Mouse (Mus musculus) E14TG2a.4 (cell line): Measurements from ENCODE around the gene H2-Eb2.

Experiments used
- H3K27me3 ChIP-seq: 2 replicates; pipeline ENCODE4 v1.6.1; 2014; ENCODE audit warnings: low read length, control low read depth; ENCODE audit not compliant: insufficient read depth
- H3K36me3 ChIP-seq: 2 replicates; pipeline ENCODE4 v1.6.1; 2014; ENCODE audit warnings: low read length, control low read depth; ENCODE audit not compliant: insufficient read depth
- H3K4me1 ChIP-seq: replicated peaks from 2 replicates; pipeline ENCODE4 v1.6.1; 2014; ENCODE audit warnings: low read depth, low read length, control low read depth
- H3K4me3 ChIP-seq: replicated peaks from 2 replicates; pipeline ENCODE4 v1.5.1; 2014; ENCODE audit warnings: mild to moderate bottlenecking, low read length
- H3K9me3 ChIP-seq: 2 replicates; pipeline ENCODE4 v1.6.1; 2014; ENCODE audit warnings: low read length, control low read depth
- CTCF ChIP-seq: conservative IDR thresholded peaks from 2 replicates; pipeline ENCODE4 v1.5.1; 2014; ENCODE audit warnings: low read length
- NANOG ChIP-seq: IDR thresholded peaks from 2 replicates; pipeline ENCODE4 v1.6.1; 2014; ENCODE audit warnings: borderline replicate concordance, low read length, mixed read lengths
- POU5F1 ChIP-seq: IDR thresholded peaks from 2 replicates; pipeline ENCODE4 v1.6.1; 2014; ENCODE audit warnings: low read length, borderline replicate concordance

H2-Eb2 gene

GRCm38 (mm10) chr17:34377450-34378209, 52.2 kb downstream of the H2-Eb2 start:
- Histone ChIP-seq H3K4me3 (no peak overlapping the region), H3K9me3 (no peaks in the 10 kb centered on the region), H3K27me3 (peaks cover 17% of the 10 kb centered on the region), H3K36me3 (no peaks in the 10 kb centered on the region), H3K4me1 (peaks cover 22% of the 10 kb centered on the region)
- TF ChIP-seq CTCF, result no peak
- no peak for TF ChIP-seq POU5F1
- no peak for TF ChIP-seq NANOG

DNA sequence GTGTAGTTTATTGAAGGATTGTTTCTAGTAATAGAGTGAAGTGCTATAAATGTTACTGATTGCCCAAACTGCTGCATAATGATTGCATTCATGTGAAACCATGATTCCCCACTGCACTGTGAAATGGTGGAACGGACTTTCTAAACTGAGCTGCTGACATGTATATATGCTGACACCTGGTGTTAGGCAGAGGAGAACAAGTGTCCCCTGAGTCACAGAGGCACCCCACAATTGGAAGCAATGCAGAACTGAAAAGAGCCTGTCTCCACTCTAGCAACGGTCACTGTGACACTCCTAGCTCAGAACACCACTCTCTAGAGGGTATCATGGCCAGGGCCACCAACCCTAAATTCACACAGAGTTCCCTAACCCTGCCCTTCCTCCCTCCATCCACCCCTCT, 53.3 kb downstream of the H2-Eb2 start:
- H3K36me3 ChIP-seq, result no peaks in the 10 kb centered on the region
- no peak for TF ChIP-seq CTCF
- no peak for TF ChIP-seq POU5F1
- no peak for TF ChIP-seq NANOG
- H3K9me3 ChIP-seq, result no peaks in the 10 kb centered on the region
- H3K4me3 ChIP-seq, result no peak overlapping the region
- H3K4me1 ChIP-seq, result peaks cover 25% of the 10 kb centered on the region
- peaks cover 9% of the 10 kb centered on the region; the same call in 1 of the 2 replicates for H3K27me3 ChIP-seq

- TF ChIP-seq POU5F1 (no peak), NANOG (no peak), CTCF (no peak)
- Histone ChIP-seq H3K4me3 (no peak overlapping the region), H3K9me3 (no peaks in the 10 kb centered on the region), H3K4me1 (peaks cover 25% of the 10 kb centered on the region), H3K36me3 (no peaks in the 10 kb centered on the region), H3K27me3 (peaks cover 8% of the 10 kb centered on the region; the same call in 1 of the 2 replicates)
Measured at GRCm38 (mm10) chr17:34379451-34379850, 54.0 kb downstream of the H2-Eb2 start.

- peaks cover 18% of the 10 kb centered on the region for H3K27me3 ChIP-seq
- peaks cover 25% of the 10 kb centered on the region for H3K4me1 ChIP-seq
- 0 out of 2 replicates have a peak overlapping the region, but pooled peaks have one; percentile 4 for H3K4me3 ChIP-seq
- TF ChIP-seq NANOG, result peak; percentile 60; the same call in 1 of the 2 replicates
- TF ChIP-seq CTCF, result no peak
- no peaks in the 10 kb centered on the region for H3K9me3 ChIP-seq
- no peaks in the 10 kb centered on the region for H3K36me3 ChIP-seq
Measured at GRCm38 (mm10) chr17:34381876-34382275, 56.4 kb downstream of the H2-Eb2 start.

DNA sequence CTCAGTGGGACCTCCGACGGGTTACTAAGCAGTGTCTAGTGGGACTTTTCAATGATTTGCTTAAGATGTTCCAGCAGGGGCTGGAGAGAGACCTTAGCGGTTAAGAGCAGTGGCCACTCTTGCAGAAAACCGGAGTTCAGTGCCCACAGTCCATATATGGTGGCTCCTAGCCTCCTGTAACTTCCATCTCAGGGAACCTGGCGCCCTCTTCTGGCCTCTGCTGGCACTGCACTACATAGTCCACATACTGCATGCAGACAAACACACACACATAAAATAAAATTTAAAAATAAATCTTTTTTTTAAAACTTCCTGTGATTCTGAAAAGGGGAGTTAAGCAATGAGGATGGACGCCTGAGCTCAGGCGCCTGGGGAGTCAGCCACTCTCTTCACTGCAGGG, 57.7 kb downstream of the H2-Eb2 start:
- TF ChIP-seq POU5F1 (no peak), CTCF (peak; percentile 96), NANOG (no peak)
- no peaks in the 10 kb centered on the region for H3K36me3 ChIP-seq

GRCm38 (mm10) chr17:34384699-34385098, 59.2 kb downstream of the H2-Eb2 start:
- no peak overlapping the region for H3K4me3 ChIP-seq
- H3K27me3 ChIP-seq, result peaks cover 21% of the 10 kb centered on the region
- TF ChIP-seq POU5F1 (no peak), NANOG (no peak), CTCF (no peak)
- H3K36me3 ChIP-seq, result no peaks in the 10 kb centered on the region
- H3K4me1 ChIP-seq, result peaks cover 29% of the 10 kb centered on the region
- no peaks in the 10 kb centered on the region for H3K9me3 ChIP-seq

More for the DNA sequence above, 57.7 kb downstream of the H2-Eb2 start:
- Histone ChIP-seq H3K4me3 (no peak overlapping the region), H3K4me1 (peaks cover 25% of the 10 kb centered on the region), H3K27me3 (peaks cover 18% of the 10 kb centered on the region), H3K9me3 (no peaks in the 10 kb centered on the region)

DNA sequence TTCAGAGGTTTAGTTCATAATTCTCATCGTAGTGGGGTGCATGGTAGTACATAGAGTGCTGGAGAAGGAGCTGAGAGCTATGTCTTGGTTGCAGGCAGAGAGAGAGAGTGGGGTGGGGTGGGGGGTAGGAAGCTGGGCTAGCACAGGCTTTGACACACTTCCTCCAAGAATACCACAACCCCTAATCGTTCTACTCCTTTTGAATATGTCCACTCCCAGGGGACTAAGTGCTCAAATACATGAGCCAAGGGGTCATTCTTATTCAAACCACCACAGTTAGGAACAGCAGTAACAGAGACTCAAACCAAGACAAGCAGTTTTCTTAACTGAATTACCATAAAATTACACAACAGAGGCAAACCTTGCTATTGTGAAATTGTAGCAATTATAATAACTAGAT, 61.2 kb downstream of the H2-Eb2 start:
- TF ChIP-seq NANOG, result no peak
- TF ChIP-seq CTCF, result no peak
- no peak for TF ChIP-seq POU5F1
- Histone ChIP-seq H3K4me1 (peaks cover 19% of the 10 kb centered on the region), H3K4me3 (no peak overlapping the region), H3K9me3 (no peaks in the 10 kb centered on the region), H3K27me3 (peaks cover 22% of the 10 kb centered on the region), H3K36me3 (no peaks in the 10 kb centered on the region)

DNA sequence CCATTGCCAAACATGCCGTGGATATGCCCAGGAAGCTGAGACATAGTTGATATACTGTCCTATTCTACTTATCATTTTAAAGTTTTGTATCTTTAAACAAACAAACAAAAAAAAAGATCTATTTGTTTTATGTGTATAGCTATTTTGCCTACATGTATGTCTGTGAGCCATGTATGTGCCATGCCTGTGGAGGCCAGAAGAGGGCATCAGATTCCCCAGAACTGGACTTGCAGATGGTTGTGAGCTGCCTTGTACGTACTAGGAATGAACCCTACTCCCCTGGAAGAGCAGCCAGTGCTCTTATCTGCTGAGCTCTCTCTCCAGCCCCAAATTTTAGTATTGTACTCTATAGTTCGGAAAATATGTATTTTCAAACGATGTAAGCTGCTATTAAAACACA, 63.0 kb downstream of the H2-Eb2 start:
- no peak overlapping the region for H3K4me3 ChIP-seq
- H3K4me1 ChIP-seq, result peaks cover 15% of the 10 kb centered on the region
- no peaks in the 10 kb centered on the region for H3K36me3 ChIP-seq
- H3K9me3 ChIP-seq, result peaks cover 5% of the 10 kb centered on the region
- TF ChIP-seq NANOG, result no peak
- no peak for TF ChIP-seq POU5F1
- TF ChIP-seq CTCF, result peak; percentile 50
- peaks cover 35% of the 10 kb centered on the region for H3K27me3 ChIP-seq
